Mouse (Mus musculus) MEL (cell line): ENCODE data around the gene Cdca7l. TPM values are rescaled to one million over a fixed set of nuclear protein-coding genes. Genes with fewer than 3 reads are reported as not detected.
A peak's percentile ranks its signal among the peaks of the same experiment; 100 is the strongest.

Experiments used
- DNase-seq: peaks from one replicate; pipeline ENCODE4 v3.0.0; 2011; ENCODE audit warnings: low read depth, low spot score
- H3K27ac ChIP-seq: 2 replicates; pipeline ENCODE4 v1.5.1; 2012; ENCODE audit warnings: low read depth, mild to moderate bottlenecking, control low read depth, low read length, moderate library complexity; ENCODE audit not compliant: control insufficient read depth
- H3K27me3 ChIP-seq, 2 experiments: fragments of 150-350 bp in 1 of 2; sonication (generic) in 1 of 2; 2 replicates each; pipeline ENCODE4 v1.6.1; 2012; ENCODE audit warnings: low read length in 2 of 2, mild to moderate bottlenecking in 2 of 2, improper control_type of control experiment in 1 of 2, moderate library complexity in 1 of 2; ENCODE audit not compliant: insufficient read depth in 2 of 2, control insufficient read depth in 1 of 2
- H3K36me3 ChIP-seq, 2 experiments: 2 replicates each; pipeline ENCODE4 v1.6.1; 2012 to 2014; ENCODE audit warnings: low read length in 2 of 2, improper control_type of control experiment in 1 of 2, inconsistent platforms in 1 of 2, mild to moderate bottlenecking in 1 of 2; ENCODE audit not compliant: insufficient read depth in 2 of 2, control insufficient read depth in 1 of 2
- H3K4me1 ChIP-seq, 2 experiments: fragments of 150-350 bp in 1 of 2; sonication (generic) in 1 of 2; 2 replicates each; pipeline ENCODE4 v1.6.1; 2012; ENCODE audit warnings: low read length in 2 of 2, improper control_type of control experiment in 1 of 2, mild to moderate bottlenecking in 1 of 2; ENCODE audit not compliant: insufficient read depth in 2 of 2, control insufficient read depth in 1 of 2
- H3K4me3 ChIP-seq, 2 experiments: fragments of 150-350 bp in 1 of 2; sonication (generic) in 1 of 2; 2 replicates each; pipeline ENCODE4 v1.5.1; 2012; ENCODE audit warnings: low read depth in 2 of 2, low read length in 2 of 2, mild to moderate bottlenecking in 2 of 2, moderate library complexity in 2 of 2, control low read depth in 1 of 2, improper control_type of control experiment in 1 of 2; ENCODE audit not compliant: control insufficient read depth in 1 of 2, insufficient read depth in 1 of 2
- H3K79me2 ChIP-seq: 2 replicates; pipeline ENCODE4 v1.6.1; 2012; ENCODE audit warnings: mild to moderate bottlenecking, low read length, moderate library complexity; ENCODE audit not compliant: control insufficient read depth, poor library complexity, insufficient read depth
- H3K9ac ChIP-seq: 2 replicates; pipeline ENCODE4 v1.6.1; 2012; ENCODE audit warnings: low read depth, mild to moderate bottlenecking, control low read depth, low read length, moderate library complexity; ENCODE audit not compliant: control insufficient read depth, poor library complexity, severe bottlenecking
- H3K9me3 ChIP-seq: fragments of 150-350 bp; sonication (generic); replicated peaks from 2 replicates; pipeline ENCODE4 v1.6.1; 2012; ENCODE audit warnings: mild to moderate bottlenecking, low read length, improper control_type of control experiment, moderate library complexity; ENCODE audit not compliant: insufficient read depth
- CTCF ChIP-seq, 3 experiments: IDR thresholded peaks in 2 of 3; conservative IDR thresholded peaks in 1 of 3; 2 replicates each; pipeline ENCODE4 v1.5.1; 2011 to 2012; ENCODE audit warnings: low read length in 3 of 3, low read depth in 2 of 3, mild to moderate bottlenecking in 2 of 3, improper control_type of control experiment in 1 of 3, inconsistent platforms in 1 of 3, mixed read lengths in 1 of 3, moderate library complexity in 1 of 3; ENCODE audit not compliant: control insufficient read depth in 1 of 3, insufficient read depth in 1 of 3, poor library complexity in 1 of 3, severe bottlenecking in 1 of 3
- E2F4 ChIP-seq: IDR thresholded peaks from 2 replicates; pipeline ENCODE4 v1.6.1; 2011; ENCODE audit warnings: low read depth, low read length, improper control_type of control experiment, borderline replicate concordance
- ELF1 ChIP-seq: IDR thresholded peaks from 2 replicates; pipeline ENCODE4 v1.6.1; 2014; ENCODE audit warnings: low read depth, mild to moderate bottlenecking, inconsistent platforms, low read length, improper control_type of control experiment, moderate library complexity
- EP300 ChIP-seq, 2 experiments: IDR thresholded peaks; 2 replicates each; pipeline ENCODE4 v1.6.1; 2011; ENCODE audit warnings: improper control_type of control experiment in 2 of 2, low read length in 2 of 2, low read depth in 1 of 2, mild to moderate bottlenecking in 1 of 2
- GABPA ChIP-seq: IDR thresholded peaks from 2 replicates; pipeline ENCODE4 v1.6.1; 2012; ENCODE audit warnings: low read depth, mild to moderate bottlenecking, inconsistent platforms, low read length, improper control_type of control experiment, moderate library complexity
- GATA1 ChIP-seq: IDR thresholded peaks from 2 replicates; pipeline ENCODE4 v1.6.1; 2011; ENCODE audit warnings: low read depth, low read length, improper control_type of control experiment
- KAT2A ChIP-seq: conservative IDR thresholded peaks from 2 replicates; pipeline ENCODE4 v1.6.1; 2012; ENCODE audit warnings: low read depth, low read length, improper control_type of control experiment, inconsistent platforms
- MAX ChIP-seq: IDR thresholded peaks from 2 replicates; pipeline ENCODE4 v1.6.1; 2011; ENCODE audit warnings: low read length, improper control_type of control experiment
- MAZ ChIP-seq: IDR thresholded peaks from 2 replicates; pipeline ENCODE4 v1.6.1; 2012; ENCODE audit warnings: low read depth, mild to moderate bottlenecking, inconsistent platforms, low read length, improper control_type of control experiment
- MEF2A ChIP-seq: IDR thresholded peaks from 2 replicates; pipeline ENCODE4 v1.6.1; 2014; ENCODE audit warnings: low read depth, mild to moderate bottlenecking, inconsistent platforms, low read length, improper control_type of control experiment; ENCODE audit not compliant: poor library complexity, insufficient replicate concordance, severe bottlenecking; ENCODE audit errors: extremely low read depth
- MYB ChIP-seq: IDR thresholded peaks from 2 replicates; pipeline ENCODE4 v1.6.1; 2011; ENCODE audit warnings: mild to moderate bottlenecking, low read depth, low read length, improper control_type of control experiment
- MYC ChIP-seq: IDR thresholded peaks from 2 replicates; pipeline ENCODE4 v1.6.1; 2011; ENCODE audit warnings: low read depth, mild to moderate bottlenecking, low read length, improper control_type of control experiment, moderate library complexity
- NELFE ChIP-seq: IDR thresholded peaks from 2 replicates; pipeline ENCODE4 v1.6.1; 2011; ENCODE audit warnings: low read depth, low read length, improper control_type of control experiment
- NRF1 ChIP-seq: IDR thresholded peaks from 2 replicates; pipeline ENCODE4 v1.6.1; 2014; ENCODE audit warnings: low read depth, mild to moderate bottlenecking, inconsistent platforms, low read length, improper control_type of control experiment, moderate library complexity; ENCODE audit not compliant: poor library complexity, insufficient read depth, severe bottlenecking
- POLR2A ChIP-seq, 2 experiments: IDR thresholded peaks; 2 replicates each; pipeline ENCODE4 v1.6.1; 2011 to 2012; ENCODE audit warnings: low read length in 2 of 2, mild to moderate bottlenecking in 2 of 2, control low read depth in 1 of 2, improper control_type of control experiment in 1 of 2, low read depth in 1 of 2, moderate library complexity in 1 of 2; ENCODE audit not compliant: control insufficient read depth in 1 of 2, insufficient read depth in 1 of 2, poor library complexity in 1 of 2
- POLR2AphosphoS2 ChIP-seq: IDR thresholded peaks from 2 replicates; pipeline ENCODE4 v1.6.1; 2011; ENCODE audit warnings: low read length, improper control_type of control experiment
- RAD21 ChIP-seq: IDR thresholded peaks from 2 replicates; pipeline ENCODE4 v1.6.1; 2011; ENCODE audit warnings: mild to moderate bottlenecking, low read depth, low read length, improper control_type of control experiment
- SIN3A ChIP-seq: IDR thresholded peaks from 2 replicates; pipeline ENCODE4 v1.6.1; 2012; ENCODE audit warnings: low read length, improper control_type of control experiment, inconsistent platforms
- SMC3 ChIP-seq: IDR thresholded peaks from 2 replicates; pipeline ENCODE4 v1.6.1; 2011; ENCODE audit warnings: low read depth, low read length, improper control_type of control experiment
- TBP ChIP-seq: IDR thresholded peaks from 2 replicates; pipeline ENCODE4 v1.8.0; 2011; ENCODE audit warnings: low read depth, low read length, improper control_type of control experiment
- TCF12 ChIP-seq: IDR thresholded peaks from 2 replicates; pipeline ENCODE4 v1.6.1; 2014; ENCODE audit warnings: low read depth, mild to moderate bottlenecking, inconsistent platforms, low read length, improper control_type of control experiment, moderate library complexity
- USF1 ChIP-seq: IDR thresholded peaks from 2 replicates; pipeline ENCODE4 v1.6.1; 2014; ENCODE audit warnings: low read depth, mild to moderate bottlenecking, inconsistent platforms, low read length, improper control_type of control experiment, moderate library complexity
- ZC3H11A ChIP-seq: IDR thresholded peaks from 2 replicates; pipeline ENCODE4 v1.6.1; 2012; ENCODE audit warnings: low read depth, mild to moderate bottlenecking, inconsistent platforms, low read length, improper control_type of control experiment
- ZNF384 ChIP-seq: IDR thresholded peaks from 2 replicates; pipeline ENCODE4 v1.6.1; 2012; ENCODE audit warnings: low read depth, mild to moderate bottlenecking, inconsistent platforms, low read length, improper control_type of control experiment
- polyA plus RNA-seq, 2 experiments: library from polyadenylated mRNA; stranded (reverse) in 1 of 2; unstranded in 1 of 2; fragments of >175 nt in 1 of 2; fragments of >200 nt in 1 of 2; gene quantifications; 2 replicates each; pipeline versions ENCODE4 v1.2.1 to v1.2.4; 2012; ENCODE audit warnings: low replicate concordance in 2 of 2, low read depth in 1 of 2; ENCODE audit not compliant: insufficient read length in 2 of 2, insufficient read depth in 1 of 2, missing spikeins in 1 of 2
- total RNA-seq: library from RNA; depleted of rRNA; stranded (reverse); fragments of 300-350 nt; gene quantifications from 2 replicates; pipeline ENCODE4 v1.2.3, GENCODE M21; 2012

The Cdca7l gene
- total and polyA plus RNA-seq, 3 experiments, result 93.3 to 1,920 (median 99.6) TPM

GRCm38 (mm10) chr12:117769113-117769512 is 35.0 kb upstream of the Cdca7l start:
- DNase-seq, result peak; percentile 76
- H3K9me3 ChIP-seq, result no peaks in the 10 kb centered on the region
- no peaks in the 10 kb centered on the region for H3K79me2 ChIP-seq
- H3K4me1 ChIP-seq, result no peaks in the 10 kb centered on the region
- no peak for TF ChIP-seq ELF1
- peak; percentile 50 for TF ChIP-seq ZC3H11A
- no peak for TF ChIP-seq TCF12
- peak; percentile 89 for TF ChIP-seq RAD21
- no peak for TF ChIP-seq MAZ
- 0 out of 2 replicates have a peak, but pooled peaks have one; percentile 23 for TF ChIP-seq GATA1
- TF ChIP-seq CTCF (IDR thresholded peaks at IDR 0.05 in 2 of 3, conservative IDR thresholded peaks at IDR 0.05 in 1 of 3; ENCODE audit: control insufficient read depth in 1 of 3, insufficient read depth in 1 of 3, low read depth in 2 of 3, low read length in 3 of 3, poor library complexity in 1 of 3, severe bottlenecking in 1 of 3), result peak; percentile 95 to 97 (median 97)
- TF ChIP-seq SMC3, result peak; percentile 90
- no peak for TF ChIP-seq MAX
- no peak overlapping the region for H3K27ac ChIP-seq
- H3K27me3 ChIP-seq, result no peaks in the 10 kb centered on the region
- H3K9ac ChIP-seq, result no peak overlapping the region
- H3K4me3 ChIP-seq, result no peak overlapping the region
- H3K36me3 ChIP-seq, result no peaks in the 10 kb centered on the region

- Histone ChIP-seq H3K4me1 (no peaks in the 10 kb centered on the region), H3K36me3 (no peaks in the 10 kb centered on the region), H3K4me3 (no peak overlapping the region), H3K9me3 (no peaks in the 10 kb centered on the region), H3K9ac (no peak overlapping the region), H3K27me3 (no peaks in the 10 kb centered on the region), H3K79me2 (no peaks in the 10 kb centered on the region), H3K27ac (no peak overlapping the region)
- no peak for DNase-seq
- no peak for TF ChIP-seq E2F4
- TF ChIP-seq ZNF384, result no peak
- TF ChIP-seq USF1, result no peak
- no peak for TF ChIP-seq EP300 (IDR thresholded peaks at IDR 0.05; ENCODE audit: low read depth in 1 of 2, low read length in 2 of 2)
- no peak for TF ChIP-seq POLR2A (IDR thresholded peaks at IDR 0.05; ENCODE audit: control insufficient read depth in 1 of 2, insufficient read depth in 1 of 2, low read depth in 1 of 2, low read length in 2 of 2, poor library complexity in 1 of 2)
These were observed 33.9 kb upstream of the Cdca7l start for GRCm38 (mm10) chr12:117770211-117770610.

- Histone ChIP-seq H3K79me2 (no peaks in the 10 kb centered on the region), H3K4me1 (no peaks in the 10 kb centered on the region)
- TF ChIP-seq GABPA (no peak), NRF1 (no peak), MEF2A (no peak), ELF1 (no peak), RAD21 (no peak), MYB (no peak), ZNF384 (no peak), KAT2A (no peak), SMC3 (no peak), SIN3A (no peak), MYC (no peak), POLR2A (IDR thresholded peaks at IDR 0.05; ENCODE audit: control insufficient read depth in 1 of 2, insufficient read depth in 1 of 2, low read depth in 1 of 2, low read length in 2 of 2, poor library complexity in 1 of 2) (no peak), TBP (no peak), MAX (no peak), POLR2AphosphoS2 (no peak), USF1 (no peak), NELFE (no peak)
- TF ChIP-seq, all 39 proteins: peak for 0
- no peak for DNase-seq
- Histone ChIP-seq H3K9ac (no peak overlapping the region), H3K27ac (no peak overlapping the region), H3K27me3 (no peaks in the 10 kb centered on the region), H3K36me3 (no peaks in the 10 kb centered on the region), H3K4me3 (no peak overlapping the region), H3K9me3 (no peaks in the 10 kb centered on the region)
These were observed 32.9 kb upstream of the Cdca7l start for GRCm38 (mm10) chr12:117771156-117771555.
